Mouse (Mus musculus): ENCODE data around the gene Mylk3. TPM values are rescaled to one million over a fixed set of nuclear protein-coding genes. Genes with fewer than 3 reads are reported as not detected.

The Mylk3 gene
- polyA plus RNA-seq, 1 experiment = 0.14 TPM

GRCm38 (mm10) chr8:85408053-85408505, 21.9 kb upstream of the Mylk3 start:
- no peak for TF ChIP-seq POLR2A (IDR thresholded peaks at IDR 0.05; ENCODE audit: borderline replicate concordance, extremely low read depth, insufficient read depth, insufficient read length, poor library complexity, severe bottlenecking)
- peak; percentile 28; the same call in 1 of the 2 replicates for TF ChIP-seq CTCF (IDR thresholded peaks at IDR 0.05; ENCODE audit: borderline replicate concordance, extremely low read depth, insufficient read depth, insufficient read length)

GRCm38 (mm10) chr8:85405961-85406360, 19.8 kb upstream of the Mylk3 start:
- TF ChIP-seq CTCF (IDR thresholded peaks at IDR 0.05; ENCODE audit: borderline replicate concordance, extremely low read depth, insufficient read depth, insufficient read length) (no peak), POLR2A (IDR thresholded peaks at IDR 0.05; ENCODE audit: borderline replicate concordance, extremely low read depth, insufficient read depth, insufficient read length, poor library complexity, severe bottlenecking) (no peak)
- DNase-seq (ENCODE audit: low read depth) = no peak

More at GRCm38 (mm10) chr8:85408053-85408505, 21.9 kb upstream of the Mylk3 start:
- DNase-seq (ENCODE audit: low read depth) = peak; percentile 29

- TF ChIP-seq POLR2A (IDR thresholded peaks at IDR 0.05; ENCODE audit: borderline replicate concordance, extremely low read depth, insufficient read depth, insufficient read length, poor library complexity, severe bottlenecking) (no peak), CTCF (IDR thresholded peaks at IDR 0.05; ENCODE audit: borderline replicate concordance, extremely low read depth, insufficient read depth, insufficient read length) (no peak)
- peak; percentile 17 for DNase-seq (ENCODE audit: low read depth)
Observed at GRCm38 (mm10) chr8:85405418-85405817, 19.3 kb upstream of the Mylk3 start.

- no peak for DNase-seq (ENCODE audit: low read depth)
- TF ChIP-seq POLR2A (IDR thresholded peaks at IDR 0.05; ENCODE audit: borderline replicate concordance, extremely low read depth, insufficient read depth, insufficient read length, poor library complexity, severe bottlenecking) = no peak
- peak; percentile 19; the same call in 1 of the 2 replicates for TF ChIP-seq CTCF (IDR thresholded peaks at IDR 0.05; ENCODE audit: borderline replicate concordance, extremely low read depth, insufficient read depth, insufficient read length)
Observed at GRCm38 (mm10) chr8:85398548-85398947, 12.4 kb upstream of the Mylk3 start.

- TF ChIP-seq POLR2A (IDR thresholded peaks at IDR 0.05; ENCODE audit: borderline replicate concordance, extremely low read depth, insufficient read depth, insufficient read length, poor library complexity, severe bottlenecking) (no peak), CTCF (IDR thresholded peaks at IDR 0.05; ENCODE audit: borderline replicate concordance, extremely low read depth, insufficient read depth, insufficient read length) (peak; percentile 49; the same call in 1 of the 2 replicates)
- peak; percentile 25 for DNase-seq (ENCODE audit: low read depth)
Observed at GRCm38 (mm10) chr8:85397508-85397907, 11.4 kb upstream of the Mylk3 start.

- TF ChIP-seq CTCF (IDR thresholded peaks at IDR 0.05; ENCODE audit: borderline replicate concordance, extremely low read depth, insufficient read depth, insufficient read length) (no peak), POLR2A (IDR thresholded peaks at IDR 0.05; ENCODE audit: borderline replicate concordance, extremely low read depth, insufficient read depth, insufficient read length, poor library complexity, severe bottlenecking) (no peak)
- no peak for DNase-seq (ENCODE audit: low read depth)
Observed at GRCm38 (mm10) chr8:85396432-85397079, 10.4 kb upstream of the Mylk3 start.

GRCm38 (mm10) chr8:85395681-85396431, 9.7 kb upstream of the Mylk3 start:
- TF ChIP-seq POLR2A (IDR thresholded peaks at IDR 0.05; ENCODE audit: borderline replicate concordance, extremely low read depth, insufficient read depth, insufficient read length, poor library complexity, severe bottlenecking) = no peak
- TF ChIP-seq CTCF (IDR thresholded peaks at IDR 0.05; ENCODE audit: borderline replicate concordance, extremely low read depth, insufficient read depth, insufficient read length) = no peak
- no peak for DNase-seq (ENCODE audit: low read depth)

- no peak for DNase-seq (ENCODE audit: low read depth)
- TF ChIP-seq CTCF (IDR thresholded peaks at IDR 0.05; ENCODE audit: borderline replicate concordance, extremely low read depth, insufficient read depth, insufficient read length) (no peak), POLR2A (IDR thresholded peaks at IDR 0.05; ENCODE audit: borderline replicate concordance, extremely low read depth, insufficient read depth, insufficient read length, poor library complexity, severe bottlenecking) (no peak)
Observed at GRCm38 (mm10) chr8:85395017-85395416, 8.9 kb upstream of the Mylk3 start.

GRCm38 (mm10) chr8:85393199-85393598, 7.1 kb upstream of the Mylk3 start:
- DNase-seq (ENCODE audit: low read depth) = no peak
- TF ChIP-seq CTCF (IDR thresholded peaks at IDR 0.05; ENCODE audit: borderline replicate concordance, extremely low read depth, insufficient read depth, insufficient read length) = no peak
- TF ChIP-seq POLR2A (IDR thresholded peaks at IDR 0.05; ENCODE audit: borderline replicate concordance, extremely low read depth, insufficient read depth, insufficient read length, poor library complexity, severe bottlenecking) = no peak

GRCm38 (mm10) chr8:85391438-85391837, 5.3 kb upstream of the Mylk3 start:
- no peak for DNase-seq (ENCODE audit: low read depth)
- TF ChIP-seq CTCF (IDR thresholded peaks at IDR 0.05; ENCODE audit: borderline replicate concordance, extremely low read depth, insufficient read depth, insufficient read length) (no peak), POLR2A (IDR thresholded peaks at IDR 0.05; ENCODE audit: borderline replicate concordance, extremely low read depth, insufficient read depth, insufficient read length, poor library complexity, severe bottlenecking) (no peak)

- TF ChIP-seq CTCF (IDR thresholded peaks at IDR 0.05; ENCODE audit: borderline replicate concordance, extremely low read depth, insufficient read depth, insufficient read length) (no peak), POLR2A (IDR thresholded peaks at IDR 0.05; ENCODE audit: borderline replicate concordance, extremely low read depth, insufficient read depth, insufficient read length, poor library complexity, severe bottlenecking) (no peak)
- DNase-seq (ENCODE audit: low read depth) = no peak
Observed at GRCm38 (mm10) chr8:85381926-85382325, 4.2 kb downstream of the Mylk3 start.

Measured in brain, embryonic 14.5 days (tissue).